Mouse (Mus musculus) neural tube, embryonic 12.5 days (tissue): ENCODE results near the gene Snx1. TPM values are rescaled to one million over a fixed set of nuclear protein-coding genes. Genes with fewer than 3 reads are reported as not detected.
A peak's percentile ranks its signal among the peaks of the same experiment; 100 is the strongest.

Experiments used
- ATAC-seq: fragments of 200-750 bp; cut with Nextera tagmentation; 2 replicates; pipeline ENCODE4 v1.8.0; 2017; ENCODE audit warnings: low read depth, mild to moderate bottlenecking, moderate TSS enrichment, moderate library complexity; ENCODE audit not compliant: low FRiP score
- H3K27ac ChIP-seq: fragments of 300-500 bp; sonication (generic); 2 replicates; pipeline ENCODE4 v1.5.1; 2016
- H3K27me3 ChIP-seq: fragments of 300-500 bp; sonication (generic); replicated peaks from 2 replicates; pipeline ENCODE4 v1.6.1; 2016; ENCODE audit warnings: mild to moderate bottlenecking
- H3K36me3 ChIP-seq: fragments of 300-500 bp; sonication (generic); 2 replicates; pipeline ENCODE4 v1.6.1; 2016; ENCODE audit warnings: mild to moderate bottlenecking
- H3K4me1 ChIP-seq: fragments of 300-500 bp; sonication (generic); 2 replicates; pipeline ENCODE4 v1.6.1; 2016
- H3K4me2 ChIP-seq: fragments of 300-500 bp; sonication (generic); replicated peaks from 2 replicates; pipeline ENCODE4 v1.6.1; 2016; ENCODE audit warnings: mild to moderate bottlenecking
- H3K4me3 ChIP-seq: fragments of 300-500 bp; sonication (generic); 2 replicates; pipeline ENCODE4 v1.5.1; 2016
- H3K9ac ChIP-seq: fragments of 300-500 bp; sonication (generic); 2 replicates; pipeline ENCODE4 v1.6.1; 2016; ENCODE audit warnings: mild to moderate bottlenecking
- H3K9me3 ChIP-seq: fragments of 300-500 bp; sonication (generic); 2 replicates; pipeline ENCODE4 v1.6.1; 2016; ENCODE audit warnings: mild to moderate bottlenecking
- WGBS: fragments of 180-500 bp; shearing (Covaris S2); methylation state at CpG from one replicate; pipeline ENCODE4 v1.1.7; 2016; 5-methylcytosine and 5-hydroxymethylcytosine counted together
- polyA plus RNA-seq: library from polyadenylated mRNA; unstranded; fragments of >200 nt; fragmentation: Nextera tagmentation; extraction: Ambion mirVana; gene quantifications from 2 replicates; pipeline ENCODE4 v1.2.1, GENCODE M21; 2016

Snx1 gene
- polyA plus RNA-seq, 1 experiment from 2014 or later: 106 TPM

- Histone ChIP-seq H3K36me3 (no peaks in the 10 kb centered on the region), H3K27ac (peak overlapping the region; percentile 93), H3K4me2 (peak overlapping the region; percentile 70), H3K27me3 (no peaks in the 10 kb centered on the region), H3K4me3 (peak overlapping the region; percentile 77), H3K4me1 (peaks cover 22% of the 10 kb centered on the region), H3K9ac (peak overlapping the region; percentile 81), H3K9me3 (no peaks in the 10 kb centered on the region)
- 9% methylated on average over 33 of the region's 33 CpGs for WGBS
- ATAC-seq: peak; percentile 98
These were observed 1.5 kb downstream of the Snx1 start for GRCm38 (mm10) chr9:66124681-66125542.

- Histone ChIP-seq H3K36me3 (no peaks in the 10 kb centered on the region), H3K4me3 (peak overlapping the region; percentile 77), H3K4me1 (peaks cover 22% of the 10 kb centered on the region), H3K9me3 (no peaks in the 10 kb centered on the region), H3K4me2 (peak overlapping the region; percentile 70), H3K27ac (peak overlapping the region; percentile 93), H3K27me3 (no peaks in the 10 kb centered on the region), H3K9ac (peak overlapping the region; percentile 81)
- under 1% methylated on average over 12 of the region's 12 CpGs for WGBS
- peak; percentile 49 for ATAC-seq
These were observed 2.3 kb downstream of the Snx1 start for GRCm38 (mm10) chr9:66124111-66124531.

GRCm38 (mm10) chr9:66123648-66124047 lies 2.7 kb downstream of the Snx1 start:
- H3K4me1 ChIP-seq: peaks cover 22% of the 10 kb centered on the region
- ATAC-seq: no peak
- no peak overlapping the region for H3K27ac ChIP-seq
- no peaks in the 10 kb centered on the region for H3K27me3 ChIP-seq
- H3K9ac ChIP-seq: peak overlapping the region; percentile 81
- no peaks in the 10 kb centered on the region for H3K36me3 ChIP-seq
- peak overlapping the region; percentile 77 for H3K4me3 ChIP-seq
- no peaks in the 10 kb centered on the region for H3K9me3 ChIP-seq
- 9% methylated on average over 5 of the region's 5 CpGs for WGBS
- H3K4me2 ChIP-seq: peak overlapping the region; percentile 70

GRCm38 (mm10) chr9:66121421-66121820 lies 5.0 kb downstream of the Snx1 start:
- no peaks in the 10 kb centered on the region for H3K9me3 ChIP-seq
- no peaks in the 10 kb centered on the region for H3K27me3 ChIP-seq
- H3K4me1 ChIP-seq: peaks cover 15% of the 10 kb centered on the region
- H3K9ac ChIP-seq: no peak overlapping the region
- H3K4me2 ChIP-seq: no peak overlapping the region
- H3K36me3 ChIP-seq: no peaks in the 10 kb centered on the region
- no peak for ATAC-seq
- no peak overlapping the region for H3K4me3 ChIP-seq
- H3K27ac ChIP-seq: no peak overlapping the region

- 84% methylated on average over 3 of the region's 3 CpGs for WGBS
- no peak for ATAC-seq
- H3K36me3 ChIP-seq: no peaks in the 10 kb centered on the region
- no peak overlapping the region for H3K27ac ChIP-seq
- H3K9ac ChIP-seq: no peak overlapping the region
- no peak overlapping the region for H3K4me3 ChIP-seq
- H3K9me3 ChIP-seq: no peaks in the 10 kb centered on the region
- peaks cover 15% of the 10 kb centered on the region for H3K4me1 ChIP-seq
- H3K27me3 ChIP-seq: no peaks in the 10 kb centered on the region
- H3K4me2 ChIP-seq: no peak overlapping the region
These were observed 5.4 kb downstream of the Snx1 start for GRCm38 (mm10) chr9:66120945-66121344.

GRCm38 (mm10) chr9:66120106-66120505 lies 6.3 kb downstream of the Snx1 start:
- peaks cover 15% of the 10 kb centered on the region for H3K4me1 ChIP-seq
- no peak for ATAC-seq
- H3K36me3 ChIP-seq: peaks cover 4% of the 10 kb centered on the region; the same call in 1 of the 2 replicates
- no peak overlapping the region for H3K4me2 ChIP-seq
- H3K4me3 ChIP-seq: no peak overlapping the region
- WGBS: 95% methylated on average over 4 of the region's 4 CpGs
- no peak overlapping the region for H3K9ac ChIP-seq
- no peaks in the 10 kb centered on the region for H3K9me3 ChIP-seq
- no peak overlapping the region for H3K27ac ChIP-seq
- no peaks in the 10 kb centered on the region for H3K27me3 ChIP-seq

- H3K27me3 ChIP-seq: no peaks in the 10 kb centered on the region
- H3K4me3 ChIP-seq: no peak overlapping the region
- 95% methylated on average over 2 of the region's 2 CpGs for WGBS
- H3K9me3 ChIP-seq: no peaks in the 10 kb centered on the region
- no peak for ATAC-seq
- peaks cover 9% of the 10 kb centered on the region; the same call in 1 of the 2 replicates for H3K36me3 ChIP-seq
- H3K4me1 ChIP-seq: peaks cover 15% of the 10 kb centered on the region
- H3K4me2 ChIP-seq: no peak overlapping the region
- no peak overlapping the region for H3K27ac ChIP-seq
- no peak overlapping the region for H3K9ac ChIP-seq
These were observed 6.9 kb downstream of the Snx1 start for GRCm38 (mm10) chr9:66119498-66119897.

- 63% methylated on average over 8 of the region's 8 CpGs for WGBS
- H3K27ac ChIP-seq: no peak overlapping the region
- peaks cover 17% of the 10 kb centered on the region; the same call in 1 of the 2 replicates for H3K36me3 ChIP-seq
- H3K9ac ChIP-seq: no peak overlapping the region
- no peaks in the 10 kb centered on the region for H3K27me3 ChIP-seq
- H3K4me1 ChIP-seq: 0 out of 2 replicates have a peak, but pooled peaks cover 4% of the 10 kb centered on the region
- no peak overlapping the region for H3K4me3 ChIP-seq
- ATAC-seq: no peak
- H3K9me3 ChIP-seq: no peaks in the 10 kb centered on the region
- no peak overlapping the region for H3K4me2 ChIP-seq
These were observed 9.5 kb downstream of the Snx1 start for GRCm38 (mm10) chr9:66116890-66117289.

GRCm38 (mm10) chr9:66114341-66114740 lies 12.0 kb downstream of the Snx1 start:
- no peak overlapping the region for H3K4me2 ChIP-seq
- H3K36me3 ChIP-seq: peaks cover 20% of the 10 kb centered on the region; the same call in 1 of the 2 replicates
- H3K27ac ChIP-seq: no peak overlapping the region
- 93% methylated on average over 3 of the region's 3 CpGs for WGBS
- no peaks in the 10 kb centered on the region for H3K27me3 ChIP-seq
- no peak for ATAC-seq
- no peaks in the 10 kb centered on the region for H3K9me3 ChIP-seq
- H3K4me3 ChIP-seq: no peak overlapping the region
- H3K4me1 ChIP-seq: peaks cover 17% of the 10 kb centered on the region
- no peak overlapping the region for H3K9ac ChIP-seq

GRCm38 (mm10) chr9:66110611-66111379 lies 15.6 kb downstream of the Snx1 start:
- no peak overlapping the region for H3K9ac ChIP-seq
- no peak overlapping the region for H3K4me2 ChIP-seq
- H3K36me3 ChIP-seq: peaks cover 41% of the 10 kb centered on the region
- H3K9me3 ChIP-seq: no peaks in the 10 kb centered on the region
- ATAC-seq: no peak
- 36% methylated on average over 8 of the region's 8 CpGs for WGBS
- peaks cover 13% of the 10 kb centered on the region for H3K4me1 ChIP-seq
- no peak overlapping the region for H3K27ac ChIP-seq
- H3K4me3 ChIP-seq: no peak overlapping the region
- H3K27me3 ChIP-seq: no peaks in the 10 kb centered on the region

- peaks cover 44% of the 10 kb centered on the region for H3K36me3 ChIP-seq
These were observed 16.3 kb downstream of the Snx1 start for GRCm38 (mm10) chr9:66110126-66110525.

GRCm38 (mm10) chr9:66109574-66109973 lies 16.8 kb downstream of the Snx1 start:
- Histone ChIP-seq H3K9me3 (no peaks in the 10 kb centered on the region), H3K4me2 (no peak overlapping the region), H3K4me1 (peaks cover 13% of the 10 kb centered on the region), H3K36me3 (peaks cover 45% of the 10 kb centered on the region), H3K4me3 (no peak overlapping the region), H3K9ac (no peak overlapping the region), H3K27ac (no peak overlapping the region), H3K27me3 (no peaks in the 10 kb centered on the region)
- WGBS: 98% methylated on average over 1 of the region's 1 CpGs
- no peak for ATAC-seq

More at GRCm38 (mm10) chr9:66110126-66110525, 16.3 kb downstream of the Snx1 start:
- H3K9ac ChIP-seq: no peak overlapping the region
- H3K4me2 ChIP-seq: no peak overlapping the region
- no peaks in the 10 kb centered on the region for H3K27me3 ChIP-seq
- H3K4me1 ChIP-seq: peaks cover 13% of the 10 kb centered on the region
- H3K27ac ChIP-seq: no peak overlapping the region
- H3K9me3 ChIP-seq: no peaks in the 10 kb centered on the region
- H3K4me3 ChIP-seq: no peak overlapping the region
- 58% methylated on average over 8 of the region's 8 CpGs for WGBS
- ATAC-seq: no peak
